Mouse (Mus musculus) megakaryocyte progenitor cell, adult 5-6 weeks (primary cell): ENCODE results near the gene Krt4. TPM values are rescaled to one million over a fixed set of nuclear protein-coding genes. Genes with fewer than 3 reads are reported as not detected.

ENCODE experiments used
- ATAC-seq: replicated peaks from 2 replicates; pipeline ENCODE4 v1.8.0; 2016; ENCODE audit warnings: mild to moderate bottlenecking, moderate TSS enrichment, inconsistent platforms; ENCODE audit not compliant: poor library complexity
- total RNA-seq, 2 experiments: library from RNA; stranded (forward) in 1 of 2; stranded (reverse) in 1 of 2; fragments of 157-497, 149-512 nt in 1 of 2; fragments of 200-1000 nt in 1 of 2; gene quantifications; 2 replicates each; pipeline versions ENCODE4 v1.2.3 to v1.2.4; 2015 to 2017

The Krt4 gene
- total RNA-seq (2015) (0.52 TPM in 1 of 2 replicates, not detected in the other), total RNA-seq (2017) (not detected in 2 replicates)

DNA sequence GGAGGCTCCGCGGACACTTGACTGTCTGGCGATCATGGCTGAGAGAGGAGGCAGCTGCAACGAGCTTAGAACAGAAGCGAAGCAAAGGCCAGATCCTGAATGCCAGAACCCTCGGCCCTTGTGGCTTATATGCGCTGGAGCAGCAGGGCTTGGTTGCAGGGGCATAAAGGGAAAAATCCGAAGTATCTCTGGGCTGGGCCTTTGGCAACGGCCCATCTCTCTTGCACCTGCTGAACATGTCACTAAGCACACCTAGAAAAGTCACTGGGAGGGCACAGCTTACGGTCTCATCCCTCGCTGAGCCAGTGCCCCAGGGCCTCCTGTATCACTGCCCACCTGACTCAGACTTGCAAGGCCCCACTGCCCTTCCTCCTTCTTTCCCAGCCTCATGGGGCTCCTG is at the start of gene Krt4:
Krt4 (minus strand) TSS at position 101 of the 400 bp plus-strand sequence.
- no peak for ATAC-seq

DNA sequence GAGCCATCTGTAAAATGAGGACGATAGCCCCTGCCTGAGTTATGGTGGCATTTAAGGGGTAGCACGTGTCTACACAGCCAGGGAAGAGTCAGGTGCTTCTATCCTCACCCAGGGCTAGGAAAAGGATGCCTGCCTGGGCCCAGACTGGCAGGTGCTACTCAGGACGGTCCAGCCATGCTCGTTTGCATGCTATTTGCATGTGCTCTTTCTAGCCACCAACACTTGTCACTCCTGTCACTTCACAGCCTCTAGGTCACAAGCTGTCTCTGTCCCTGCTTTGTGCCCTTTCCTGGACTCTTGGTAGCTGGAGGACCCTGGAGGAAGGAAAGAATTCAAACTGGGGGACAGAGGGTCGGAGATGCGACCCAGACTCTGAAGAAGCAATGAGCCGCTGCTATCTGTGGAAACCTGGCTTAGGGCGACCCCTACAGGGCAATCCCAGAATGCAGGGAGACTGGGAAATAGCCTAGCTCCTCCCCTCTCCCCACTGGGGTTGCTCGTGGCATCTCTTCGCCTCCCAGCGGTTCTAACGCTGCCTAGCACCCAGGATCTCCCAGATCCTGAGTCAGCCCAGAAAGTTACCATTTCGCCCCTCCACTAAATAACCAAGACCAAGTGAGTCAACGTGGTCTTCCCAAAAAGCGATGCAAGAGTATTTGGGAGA is 49.0 kb upstream of the Krt4 start:
- ATAC-seq = peak; percentile 81

GRCm38 (mm10) chr15:101970536-101970935 is 46.0 kb upstream of the Krt4 start:
- ATAC-seq = no peak

GRCm38 (mm10) chr15:101966808-101967207 is 42.3 kb upstream of the Krt4 start:
- ATAC-seq = no peak

DNA sequence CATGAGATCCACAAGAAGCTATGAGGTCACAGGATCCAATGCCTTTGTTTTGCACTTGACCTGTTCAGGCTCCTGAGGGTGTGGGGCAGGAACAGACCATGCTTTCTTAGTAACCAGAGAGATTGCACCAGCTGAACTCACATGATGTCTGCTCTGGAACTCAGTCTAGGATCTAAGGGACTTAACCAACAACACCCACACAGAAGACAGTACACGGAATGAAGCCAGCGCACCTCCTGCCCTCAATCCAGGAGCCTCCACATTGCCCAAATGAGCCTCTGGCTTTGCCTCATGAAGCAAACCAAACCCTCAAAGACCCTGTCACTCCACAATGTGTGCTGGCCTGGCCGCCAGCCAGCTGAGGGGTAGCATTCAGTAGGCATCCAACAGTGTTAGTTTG is 34.4 kb upstream of the Krt4 start:
- ATAC-seq = no peak

DNA sequence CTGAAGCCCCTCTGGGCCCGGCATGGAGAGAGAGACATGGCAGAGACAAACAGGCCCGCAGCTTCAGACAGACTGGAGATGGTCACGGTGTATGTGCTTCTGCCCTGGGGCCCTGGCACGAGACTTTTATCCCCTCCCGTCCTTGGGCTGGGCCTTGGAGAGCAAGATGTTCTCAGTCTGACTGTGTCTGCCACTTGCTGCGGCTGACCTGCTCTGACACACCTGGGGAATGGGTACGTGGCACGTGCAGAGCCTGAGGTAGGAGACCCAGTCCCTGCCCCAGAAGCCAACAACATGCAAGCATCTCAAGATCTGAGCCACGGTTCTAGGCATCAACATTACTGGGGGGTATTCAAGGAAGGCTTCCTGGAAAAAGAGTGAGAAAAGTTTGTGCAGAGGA is 29.7 kb upstream of the Krt4 start, which contains the start of gene Krt78:
Krt78 (minus strand) TSS at position 101 of the 400 bp plus-strand sequence.
- ATAC-seq = no peak

DNA sequence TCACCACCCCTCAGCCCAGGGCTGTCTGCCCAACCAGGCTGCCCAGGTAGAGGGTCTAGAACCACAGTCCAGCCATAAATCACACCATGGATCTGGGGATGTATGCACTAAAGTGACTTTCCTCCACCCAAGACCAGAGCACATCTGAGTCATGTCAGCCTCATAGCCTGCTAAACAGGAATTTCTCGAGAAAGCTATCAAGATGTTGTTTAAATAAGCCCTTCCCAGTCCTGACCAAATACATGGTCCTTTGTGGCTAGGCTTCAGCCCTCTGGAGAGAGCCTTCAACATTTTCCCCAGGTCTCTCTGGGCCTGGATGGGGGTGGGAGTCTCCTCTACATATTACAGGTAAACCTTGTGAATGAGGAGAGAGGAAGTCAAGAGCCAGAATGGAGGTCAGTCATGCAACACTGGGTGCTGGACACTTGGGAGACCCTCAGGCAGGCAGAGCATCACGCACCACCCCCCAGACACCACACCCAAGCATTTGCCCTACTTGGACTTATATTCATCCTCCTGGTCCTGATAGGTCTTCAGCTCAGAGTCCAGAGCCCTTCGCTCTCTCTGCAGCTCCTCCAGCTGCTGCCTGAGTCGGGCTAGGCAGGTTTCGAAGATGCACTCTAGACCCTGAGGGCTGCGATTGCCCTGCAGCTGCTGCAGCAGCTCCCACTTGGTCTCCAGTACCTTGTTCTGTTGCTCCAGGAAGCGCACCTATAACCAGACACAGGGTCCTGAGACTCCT is 28.4 kb upstream of the Krt4 start:
- ATAC-seq = no peak

GRCm38 (mm10) chr15:101945430-101945829 is 20.9 kb upstream of the Krt4 start:
- ATAC-seq = no peak

DNA sequence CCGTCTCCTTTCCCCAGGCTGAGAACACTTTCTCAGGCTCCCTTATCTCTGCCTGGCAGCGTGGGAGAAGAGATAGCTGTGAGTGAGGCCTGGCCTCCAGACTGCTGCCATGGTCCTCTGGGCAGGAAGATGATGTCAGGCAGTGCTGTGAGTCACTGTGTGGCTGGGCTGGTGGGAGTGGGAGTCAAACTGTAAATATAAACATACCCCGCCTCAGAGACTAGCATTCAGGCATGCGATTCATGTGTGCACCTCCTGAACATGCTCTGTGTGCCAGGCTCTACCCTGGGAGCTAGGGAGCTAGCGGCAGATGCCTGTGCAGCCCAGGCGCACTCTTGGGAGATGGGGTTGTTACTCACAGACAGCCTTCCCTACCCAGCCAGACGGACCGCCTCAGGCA is 17.4 kb upstream of the Krt4 start:
- ATAC-seq = no peak

GRCm38 (mm10) chr15:101940274-101940829 is 15.8 kb upstream of the Krt4 start, which contains the start of gene Krt79:
TSS of gene Krt79 (minus strand) at chr15:101940324.
- no peak for ATAC-seq

DNA sequence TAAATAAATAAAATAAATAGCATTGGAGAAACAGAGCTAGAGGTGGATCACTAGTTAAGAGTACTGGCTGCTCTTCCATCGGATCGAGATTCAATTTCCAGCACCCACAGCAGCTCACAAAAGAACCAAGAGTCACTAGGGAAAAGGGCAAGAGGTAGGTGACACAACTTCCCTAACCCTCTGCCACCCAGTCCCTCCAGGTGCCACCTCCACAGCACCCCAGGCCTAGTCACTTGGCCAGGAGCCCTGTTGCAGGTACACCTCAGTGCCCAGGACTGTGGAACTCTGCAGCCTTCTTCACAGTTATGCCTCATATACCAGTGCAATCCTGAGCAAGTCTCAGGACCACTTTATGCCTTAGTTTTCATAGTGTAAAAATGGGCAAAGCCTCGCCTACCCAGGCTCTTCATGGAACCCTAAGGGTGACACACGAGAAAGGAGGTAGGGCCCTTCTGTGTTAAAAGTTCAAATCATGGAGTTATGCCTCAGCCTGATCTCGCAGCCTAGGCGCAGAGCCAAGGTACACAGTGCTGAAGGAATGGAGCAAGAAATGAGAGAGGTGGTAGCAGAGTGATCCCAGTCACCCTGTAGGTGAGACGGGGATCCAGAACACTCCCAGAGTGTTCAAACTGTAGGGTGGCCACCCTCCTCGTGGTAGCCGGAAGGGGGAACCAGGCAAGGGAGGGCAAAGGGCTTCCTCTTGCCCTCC is 14.2 kb upstream of the Krt4 start:
- no peak for ATAC-seq

DNA sequence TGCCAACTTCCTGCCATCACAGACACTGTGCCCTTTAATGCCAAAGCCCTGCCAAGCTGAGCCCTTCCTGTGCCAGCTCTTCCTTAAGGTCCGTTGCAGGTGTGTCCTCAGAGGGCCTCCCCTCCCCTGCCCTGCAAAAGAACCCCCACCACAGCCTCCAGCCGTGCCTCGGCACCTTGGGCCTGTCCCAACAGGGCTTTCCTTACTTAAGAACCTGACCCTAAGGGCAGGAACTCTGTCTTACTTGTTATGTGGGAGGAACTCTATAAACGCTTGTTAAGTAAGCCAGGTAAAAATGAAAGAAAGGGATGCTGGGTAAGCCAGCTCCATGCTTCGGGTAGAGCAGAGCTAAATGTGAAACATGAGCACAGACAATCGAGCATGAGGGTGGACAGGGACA is 8.5 kb upstream of the Krt4 start:
- ATAC-seq = no peak

GRCm38 (mm10) chr15:101929666-101930065 is 5.1 kb upstream of the Krt4 start:
- no peak for ATAC-seq

DNA sequence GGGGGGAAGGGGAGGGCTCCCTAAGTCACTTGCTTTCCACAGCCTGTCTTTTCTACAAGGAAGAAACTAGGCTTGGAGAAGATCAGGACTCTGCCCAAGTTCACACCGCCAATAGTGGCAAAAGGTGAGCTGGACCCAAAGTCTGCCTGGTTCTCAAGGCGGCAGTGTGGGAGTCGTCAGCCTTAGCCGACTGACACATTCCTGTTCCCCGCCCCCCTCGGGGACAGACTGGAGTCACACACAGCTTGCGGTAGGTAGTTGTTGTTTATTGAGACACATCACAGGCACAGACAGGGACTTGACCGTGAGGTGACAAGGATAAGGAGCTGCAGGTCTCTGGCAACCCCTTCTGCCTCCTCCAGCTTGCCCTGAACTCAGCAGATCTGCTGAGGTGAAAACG is 4.6 kb upstream of the Krt4 start:
- no peak for ATAC-seq

GRCm38 (mm10) chr15:101927340-101928080 is 3.0 kb upstream of the Krt4 start:
- no peak for ATAC-seq

DNA sequence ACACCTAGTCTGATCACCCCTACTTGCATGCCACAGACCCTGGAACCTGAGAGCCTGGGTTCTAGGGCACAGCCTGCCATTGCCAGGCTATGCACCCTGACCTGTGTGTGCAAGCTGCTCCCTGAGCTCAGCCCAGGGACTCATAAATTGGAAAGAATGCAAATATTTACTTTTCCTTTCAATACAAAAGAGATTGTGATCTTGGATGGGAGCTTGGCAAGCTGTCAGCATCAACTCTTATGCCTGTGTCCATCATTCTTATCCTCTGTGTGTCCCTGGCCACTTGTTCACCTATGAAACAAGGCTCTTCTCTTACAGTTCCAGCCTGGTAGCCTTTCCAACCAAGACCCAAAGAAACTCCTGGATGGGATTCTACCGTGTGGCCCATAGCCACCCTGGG is 506 bp upstream of the Krt4 start:
- ATAC-seq = no peak

GRCm38 (mm10) chr15:101922296-101922695 is 2.2 kb downstream of the Krt4 start:
- ATAC-seq = no peak

DNA sequence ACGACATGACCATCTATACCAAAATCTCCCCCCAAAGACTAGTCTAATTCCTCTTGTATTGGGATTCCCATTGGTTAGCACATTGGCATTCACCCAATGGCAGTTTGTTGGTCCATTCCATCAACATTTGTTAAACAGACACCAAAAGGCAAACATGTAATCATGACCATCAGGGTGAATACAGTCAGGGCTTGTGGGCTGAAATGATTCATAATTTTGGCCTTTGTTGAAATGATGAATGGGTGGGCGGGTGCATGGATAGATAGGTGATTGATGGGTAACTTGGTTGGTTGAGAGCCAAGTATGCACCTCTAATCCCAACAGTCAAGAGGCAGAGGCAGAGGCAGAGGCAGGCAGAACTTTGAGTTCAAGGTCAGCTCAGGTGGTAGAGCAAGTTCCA is 8.5 kb downstream of the Krt4 start:
- ATAC-seq = no peak

DNA sequence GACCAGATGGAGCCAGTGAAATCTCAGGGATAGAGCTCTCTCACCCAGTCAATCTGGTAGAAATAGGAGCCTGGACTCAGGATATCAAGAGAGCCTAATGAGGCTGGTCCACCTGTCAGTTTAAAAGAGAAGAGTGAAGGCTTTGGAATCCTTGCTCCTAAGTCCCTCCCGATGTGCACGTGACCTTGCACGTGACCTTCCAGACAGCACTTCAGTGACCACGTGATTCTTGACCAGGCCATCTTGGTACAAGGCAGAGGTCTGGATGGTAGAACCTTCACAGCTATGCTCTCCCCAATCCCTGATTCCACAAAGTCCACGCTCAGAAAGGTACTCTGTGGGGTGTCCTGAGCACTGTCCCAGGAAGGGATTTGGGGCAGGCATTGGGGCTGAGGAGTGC is 19.7 kb downstream of the Krt4 start:
- no peak for ATAC-seq
